Mouse (Mus musculus) thymus, postnatal 36 days (tissue): ENCODE results near the gene Tbc1d4.
"Not testable (repeated sequence)": the region's sequence is repeated elsewhere in the genome, so short reads cannot be mapped to it uniquely, and the experiment has no call there.

Experiments used
- DNase-seq, 2 experiments: peaks; one replicate each; pipeline ENCODE4 v3.0.0; 2022; ENCODE audit warnings: mixed read lengths in 2 of 2

The Tbc1d4 gene

DNA sequence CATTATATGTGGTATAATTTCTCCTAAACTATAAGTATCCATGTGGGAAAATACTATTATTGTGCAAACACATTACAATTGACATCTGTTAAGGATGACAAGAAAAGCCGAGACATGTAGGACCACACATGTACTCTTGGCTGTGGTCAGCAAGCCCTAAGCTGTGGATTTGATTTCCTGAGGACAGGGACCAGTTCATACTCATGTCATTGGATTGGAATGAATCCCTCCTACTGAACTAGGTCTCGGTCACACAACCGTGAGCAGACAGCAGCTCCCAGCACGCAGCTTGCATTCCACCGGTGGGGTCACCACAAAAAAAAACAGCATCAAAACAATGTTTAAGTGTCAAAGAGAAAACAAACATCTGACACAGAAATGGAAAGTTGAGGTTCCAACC lies 15.0 kb downstream of the Tbc1d4 start:
- no peak for DNase-seq

DNA sequence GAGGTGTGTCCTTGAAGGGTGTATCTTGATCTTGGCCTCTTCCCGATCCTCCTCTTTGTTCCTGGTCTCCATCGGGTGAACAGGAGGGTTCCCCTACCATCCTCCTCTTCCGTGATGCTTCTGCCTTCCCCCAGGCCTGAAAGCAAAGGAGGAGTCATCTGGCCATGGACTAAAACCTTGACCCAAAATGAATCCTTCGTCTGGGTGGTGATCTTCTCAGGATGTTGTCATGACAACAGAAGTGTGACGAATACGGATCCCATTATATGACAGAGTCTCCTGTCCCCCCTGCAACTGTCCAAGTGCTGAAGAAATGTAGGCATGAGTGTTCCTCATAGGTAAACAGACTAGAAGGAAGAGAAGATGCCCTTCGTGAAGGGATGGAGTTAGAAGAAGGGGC lies 15.7 kb downstream of the Tbc1d4 start:
- no peak for DNase-seq

DNA sequence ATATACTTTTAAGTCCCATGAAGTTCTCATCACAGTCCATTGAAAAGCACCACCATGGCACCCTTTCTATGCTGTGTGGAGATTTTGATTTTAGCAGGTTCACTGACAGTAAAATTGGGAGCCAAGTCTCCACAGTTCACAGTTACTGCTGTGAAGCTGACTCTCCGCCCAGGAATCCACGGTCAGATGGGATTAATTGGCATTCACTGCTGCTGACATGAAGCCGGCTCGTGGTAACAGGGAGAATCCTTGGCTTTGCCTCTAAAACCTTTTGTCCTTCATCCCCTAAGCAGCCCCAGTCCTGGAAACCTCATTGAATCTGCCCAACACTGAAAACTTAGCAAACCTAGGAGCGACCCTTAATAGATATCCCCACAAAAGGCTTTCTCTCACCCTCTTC lies 17.9 kb downstream of the Tbc1d4 start:
- DNase-seq, result no peak

DNA sequence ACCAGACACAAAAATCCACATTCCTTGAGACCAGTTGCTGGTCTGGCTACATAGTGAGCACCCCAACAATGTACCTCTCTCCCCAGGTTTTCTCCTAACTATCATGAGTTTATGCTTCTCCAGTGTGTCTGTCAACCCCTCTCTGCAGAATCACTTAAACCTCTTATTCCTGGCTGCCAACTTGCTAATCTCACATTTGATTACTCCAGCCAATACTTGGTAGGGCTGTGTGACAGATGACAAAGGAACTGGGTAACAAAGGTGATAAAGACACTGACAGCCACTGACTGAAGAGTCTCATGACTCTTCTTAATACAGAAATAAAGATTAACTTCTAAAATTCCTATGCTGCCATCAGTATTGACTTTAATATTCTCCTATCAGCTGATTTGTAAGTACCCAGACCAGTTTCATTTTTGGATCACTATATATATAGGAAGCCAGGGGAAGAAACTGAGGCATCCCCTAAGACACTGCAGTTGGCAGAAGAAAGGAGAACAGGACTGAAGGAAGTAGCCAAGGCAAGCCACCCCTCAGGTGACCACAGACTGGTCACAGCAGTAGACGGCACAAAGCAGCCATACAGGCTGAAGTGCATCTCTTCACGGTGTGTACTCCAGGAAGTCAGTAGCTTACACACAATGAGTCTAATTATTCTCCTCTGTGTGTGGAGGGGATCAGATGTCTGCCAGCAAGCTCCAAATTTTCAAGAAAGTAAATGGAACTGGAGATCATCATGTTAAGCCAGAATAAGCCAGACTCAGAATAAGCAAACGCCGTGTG lies 20.6 kb downstream of the Tbc1d4 start:
- DNase-seq, result not testable (repeated sequence)

DNA sequence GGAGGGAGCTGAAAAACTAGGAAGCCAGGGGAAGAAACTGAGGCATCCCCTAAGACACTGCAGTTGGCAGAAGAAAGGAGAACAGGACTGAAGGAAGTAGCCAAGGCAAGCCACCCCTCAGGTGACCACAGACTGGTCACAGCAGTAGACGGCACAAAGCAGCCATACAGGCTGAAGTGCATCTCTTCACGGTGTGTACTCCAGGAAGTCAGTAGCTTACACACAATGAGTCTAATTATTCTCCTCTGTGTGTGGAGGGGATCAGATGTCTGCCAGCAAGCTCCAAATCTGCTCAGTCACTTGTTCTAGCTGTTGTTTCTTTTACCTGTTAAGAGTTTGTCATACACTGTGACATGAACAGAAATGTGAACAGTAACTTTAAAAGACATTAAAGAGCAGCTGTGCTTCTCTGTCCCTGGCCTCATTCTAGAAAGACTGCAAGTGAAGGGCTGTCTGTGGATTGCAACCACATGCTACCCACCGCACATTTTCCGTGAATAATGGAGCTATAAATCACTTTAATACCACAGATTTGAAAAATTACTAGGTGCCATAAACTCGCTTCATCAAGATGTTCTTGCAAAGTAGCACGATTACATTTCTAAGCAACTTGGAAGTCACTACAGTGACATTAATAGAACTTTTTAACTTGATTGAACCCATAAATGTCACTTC lies 21.5 kb downstream of the Tbc1d4 start:
- DNase-seq, result not testable (repeated sequence)

DNA sequence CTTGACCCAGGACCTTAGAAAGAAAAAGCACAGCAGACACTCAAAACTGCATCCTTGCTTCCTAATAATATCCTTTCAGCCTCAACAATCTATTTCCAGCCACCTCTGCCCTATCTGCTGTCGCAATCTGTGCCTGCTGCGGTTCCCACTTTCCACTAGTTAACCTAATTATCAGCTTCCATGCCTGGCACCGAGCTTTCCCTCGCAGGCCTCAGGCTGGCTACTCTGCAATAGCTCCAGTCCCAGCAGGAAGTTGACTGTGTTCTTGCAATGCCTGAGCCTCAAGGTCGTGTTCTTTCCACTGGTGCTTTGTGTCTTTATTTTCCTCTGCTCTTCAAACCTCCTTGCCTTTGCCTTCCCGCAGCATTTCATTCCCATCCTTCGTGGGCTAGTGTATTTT lies 22.9 kb downstream of the Tbc1d4 start:
- DNase-seq, result no peak

DNA sequence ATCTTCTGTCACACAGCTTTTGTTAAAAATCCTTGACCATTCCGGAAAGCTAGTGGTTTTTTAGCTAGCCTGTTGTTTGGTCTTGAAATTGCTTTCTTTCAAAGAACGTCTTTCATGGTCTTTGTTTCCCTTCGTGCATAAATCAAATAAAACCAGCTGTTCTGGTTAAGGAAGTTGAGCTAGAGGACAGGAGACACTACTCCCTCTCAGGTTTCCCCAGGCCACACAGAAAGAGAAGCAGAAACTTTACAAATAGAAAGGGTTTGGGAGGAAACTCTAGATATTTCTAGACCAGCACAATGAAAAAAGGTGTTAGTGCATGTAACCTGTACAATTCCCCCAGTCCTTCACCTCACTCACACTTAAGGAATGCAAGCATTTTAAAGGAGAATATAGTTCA lies 33.3 kb downstream of the Tbc1d4 start:
- no peak for DNase-seq

DNA sequence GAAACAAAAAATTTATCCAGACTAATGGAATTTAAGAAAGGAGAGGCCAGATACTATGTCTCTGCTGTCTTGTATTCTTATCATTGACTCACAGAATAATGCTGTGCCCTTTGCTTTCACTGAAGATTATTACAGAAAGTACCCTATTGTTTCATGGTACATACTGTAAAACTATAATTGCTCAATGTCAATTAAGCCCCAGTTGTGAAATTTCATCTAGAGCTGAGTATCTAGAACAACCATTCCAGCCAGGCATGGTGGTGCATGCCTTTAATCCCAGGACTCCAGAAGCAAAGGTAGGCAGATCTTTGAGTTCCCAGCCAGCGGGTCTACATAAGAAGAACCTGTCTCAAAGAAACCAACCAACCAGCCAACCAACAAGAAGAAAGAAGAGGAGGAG lies 34.5 kb downstream of the Tbc1d4 start:
- no peak for DNase-seq

DNA sequence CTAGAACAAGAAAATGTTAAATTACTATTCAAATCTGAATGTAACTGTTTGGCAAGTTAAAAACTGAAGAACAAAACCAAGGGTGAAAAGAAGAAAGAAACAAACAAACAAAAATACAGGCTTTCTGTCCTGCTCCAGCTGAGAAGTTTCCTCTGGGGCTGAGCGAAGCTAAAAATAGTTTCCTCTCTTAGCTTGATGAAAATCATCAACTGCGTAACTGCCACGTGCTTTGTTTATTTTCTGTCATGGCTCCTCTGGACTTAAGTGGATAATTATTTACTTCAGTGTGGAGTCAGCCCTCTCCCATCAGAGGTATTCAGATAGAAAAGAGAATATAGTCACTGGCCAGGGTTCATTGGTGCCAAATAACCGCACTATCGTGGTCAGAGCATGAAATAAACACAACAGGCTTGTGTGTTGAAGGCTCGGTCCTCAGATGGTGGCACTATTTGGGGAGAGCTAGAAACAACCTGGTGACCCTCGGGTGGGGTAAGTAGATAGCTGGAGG lies 35.8 kb downstream of the Tbc1d4 start:
- DNase-seq, result no peak

DNA sequence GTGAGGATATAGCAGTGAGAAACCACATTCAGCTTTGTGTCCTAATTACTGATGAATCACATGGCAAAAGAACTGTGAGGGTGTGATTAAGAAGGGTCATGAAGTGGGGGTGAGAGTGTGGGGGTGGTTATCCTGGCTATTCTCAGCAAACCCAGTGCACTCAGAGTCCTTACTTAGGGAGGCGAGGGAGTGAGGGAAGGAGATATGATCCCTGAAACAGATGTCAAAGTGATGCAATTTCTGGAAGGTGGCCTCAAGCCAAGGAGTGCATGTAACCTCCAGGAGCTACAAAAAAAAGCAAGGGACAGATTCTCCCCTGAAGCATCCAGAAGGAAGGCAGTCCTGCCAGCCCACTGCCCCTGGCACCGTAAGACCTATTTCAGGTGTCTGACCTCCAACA lies 40.2 kb downstream of the Tbc1d4 start:
- no peak for DNase-seq

DNA sequence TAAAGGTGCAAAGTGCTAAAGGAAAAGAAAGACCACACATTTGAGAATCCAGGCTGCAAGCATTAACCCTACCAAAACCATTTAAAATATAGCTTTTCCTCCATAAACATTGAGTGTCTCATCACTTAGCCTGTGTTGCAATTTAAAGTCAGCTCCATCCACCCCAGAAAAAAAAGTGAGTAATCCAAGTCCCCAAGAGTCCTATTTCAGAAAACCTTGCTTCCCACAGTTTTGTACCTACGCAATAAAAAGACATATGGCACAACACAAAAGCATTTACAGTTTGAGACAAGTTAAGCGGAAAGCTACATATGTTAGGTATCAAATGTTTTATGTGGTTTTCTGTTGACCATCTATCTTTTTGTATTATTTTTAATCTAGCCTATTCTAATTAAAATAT lies 42.3 kb downstream of the Tbc1d4 start:
- no peak for DNase-seq

DNA sequence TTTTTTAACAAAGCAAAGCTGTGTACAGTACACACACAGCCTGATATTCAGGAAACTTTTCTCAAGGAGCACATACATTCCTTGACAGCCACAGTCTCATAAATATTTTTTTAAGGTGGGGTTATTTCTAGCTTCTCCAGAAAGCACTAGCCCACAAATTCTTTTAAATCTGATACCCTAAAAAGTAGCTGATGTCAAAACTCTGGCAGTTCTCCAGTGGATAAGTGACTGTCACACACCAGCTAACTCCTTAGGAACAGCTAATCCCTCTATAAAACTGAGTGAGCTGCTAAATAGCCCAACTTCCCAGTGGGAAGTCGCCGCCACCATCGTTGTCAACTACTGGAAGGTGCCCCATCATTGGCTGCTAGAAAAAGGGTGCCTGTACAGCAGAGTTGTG lies 43.3 kb downstream of the Tbc1d4 start:
- DNase-seq, result no peak

DNA sequence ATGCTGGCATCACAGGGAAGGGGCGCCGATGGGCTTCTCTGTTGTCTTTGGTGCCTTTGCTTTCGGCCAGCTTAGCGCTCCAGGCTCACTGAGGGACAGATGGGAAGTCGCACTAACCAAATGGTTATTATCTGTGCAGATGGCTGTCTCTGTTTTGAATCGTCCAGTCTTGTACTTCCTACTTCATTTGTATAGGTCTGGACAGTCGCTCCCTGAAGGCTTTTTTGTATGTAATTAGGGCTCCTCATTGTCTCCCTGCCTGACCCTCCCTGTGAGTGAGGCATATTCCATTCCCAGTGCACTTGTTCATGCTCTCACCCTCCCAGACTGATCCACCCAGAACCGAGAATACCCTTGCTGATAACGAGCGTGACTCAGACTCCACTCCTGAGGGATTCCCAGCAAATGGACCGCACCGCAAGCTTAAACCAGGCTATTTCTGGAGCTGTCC lies 47.7 kb downstream of the Tbc1d4 start:
- DNase-seq, result no peak

DNA sequence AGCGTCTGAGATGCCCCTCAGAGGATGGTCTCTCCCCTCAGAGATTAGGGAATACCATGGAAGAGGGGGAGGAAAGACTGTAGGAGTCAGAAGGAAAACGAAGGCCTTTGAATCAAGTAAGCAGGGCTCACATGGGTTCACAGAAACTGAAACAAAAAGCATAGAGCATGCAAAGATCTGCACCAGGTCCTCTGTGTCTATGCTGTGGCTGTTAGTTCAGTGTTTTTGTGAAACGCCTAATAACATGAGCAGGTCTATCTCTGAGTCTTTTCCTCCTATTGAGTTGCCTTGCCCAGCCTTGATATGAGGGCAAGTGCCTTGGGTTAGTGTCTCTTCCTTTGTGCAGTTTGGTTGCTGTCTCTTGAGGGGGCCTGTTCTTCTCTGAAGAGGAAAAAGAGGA lies 49.5 kb downstream of the Tbc1d4 start:
- DNase-seq, result no peak

DNA sequence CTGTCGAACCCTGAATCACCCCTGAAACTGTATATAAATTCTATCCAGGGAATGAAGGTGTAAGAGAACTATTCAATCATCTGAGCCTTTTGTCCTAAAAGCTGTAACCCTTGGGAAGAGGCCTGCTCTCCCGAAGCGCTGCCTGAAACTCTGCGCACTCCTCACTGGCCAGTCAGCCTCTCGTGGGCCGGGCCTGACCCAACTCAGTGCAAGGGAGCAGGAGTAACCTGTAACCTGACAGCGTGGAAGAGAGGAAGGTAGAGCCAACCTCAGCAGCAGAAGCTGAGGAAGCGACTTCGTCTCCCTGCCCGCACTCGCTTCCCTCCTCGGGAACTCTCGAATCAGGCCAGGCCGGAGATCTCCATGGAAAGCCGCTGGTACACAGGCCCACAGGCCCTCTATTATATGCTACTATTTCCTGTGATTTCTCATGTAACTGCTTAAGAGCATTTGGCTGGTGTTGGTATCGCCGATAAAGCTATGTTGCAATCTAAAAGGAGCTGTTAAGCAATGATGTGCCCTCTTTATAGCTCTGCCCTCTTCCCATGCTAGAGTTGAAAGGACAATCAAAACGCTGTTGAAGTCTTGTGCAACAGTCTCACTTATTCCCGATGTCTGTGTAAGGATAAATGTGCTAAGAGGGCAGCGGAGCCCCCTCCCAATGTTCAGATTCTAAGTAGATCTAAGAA lies 60.0 kb downstream of the Tbc1d4 start:
- DNase-seq, result no peak

DNA sequence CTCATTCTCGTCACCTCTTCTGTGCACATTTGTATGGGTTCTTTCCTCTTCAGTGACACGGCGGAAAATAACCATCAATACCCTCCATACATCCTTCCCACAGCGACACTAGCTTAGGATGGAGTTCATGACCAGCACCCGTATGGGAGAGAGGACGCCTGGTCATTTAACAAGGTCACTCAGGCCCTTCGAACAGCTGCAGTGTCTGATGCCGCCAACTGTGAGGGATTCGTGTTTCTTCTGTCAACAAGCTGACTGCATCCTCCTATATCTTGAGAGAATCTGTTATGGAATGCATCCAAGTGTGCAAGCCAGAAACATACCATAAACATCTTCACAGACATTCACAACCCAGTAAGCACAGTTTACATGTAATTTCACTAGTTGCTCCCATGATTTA lies 67.1 kb downstream of the Tbc1d4 start:
- DNase-seq, result no peak

DNA sequence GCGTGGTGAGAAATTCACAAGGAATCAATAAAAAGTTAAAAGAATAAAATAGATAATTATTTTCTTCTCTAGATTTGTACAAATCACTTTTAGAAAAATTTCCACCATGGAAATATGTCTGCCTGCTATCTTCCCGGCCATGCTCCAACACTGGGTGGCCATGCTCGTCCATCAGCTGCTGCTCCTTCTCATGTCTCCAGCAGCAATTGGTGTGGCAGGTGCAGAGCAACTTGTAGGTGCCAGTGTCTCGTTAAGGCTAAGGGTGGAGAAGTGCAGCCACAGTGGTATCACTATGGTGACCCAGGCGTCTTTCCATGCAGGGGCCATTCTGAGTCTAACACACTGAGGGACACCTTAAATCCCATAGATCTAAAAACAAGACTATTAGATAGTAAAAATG lies 67.8 kb downstream of the Tbc1d4 start:
- DNase-seq, result no peak

DNA sequence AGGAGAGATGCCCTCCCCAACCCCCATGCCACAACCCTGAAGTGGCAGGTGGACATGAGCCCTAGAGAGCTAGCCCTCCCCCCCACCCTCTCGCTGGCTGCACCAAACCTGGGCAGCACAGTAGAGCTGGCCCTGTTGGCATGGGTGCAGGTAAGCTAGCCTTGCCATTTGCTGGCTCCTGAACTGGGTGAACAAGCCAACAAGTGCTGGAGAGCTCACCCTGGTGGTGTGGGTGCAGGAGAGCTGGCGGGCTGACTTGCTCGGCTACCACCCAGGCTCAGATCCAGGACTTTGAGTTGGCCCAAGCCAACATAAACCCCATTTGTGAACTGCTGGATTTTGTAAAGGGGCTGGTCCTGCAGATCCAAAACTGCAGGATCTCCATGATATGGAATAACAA lies 68.5 kb downstream of the Tbc1d4 start:
- DNase-seq, result no peak

DNA sequence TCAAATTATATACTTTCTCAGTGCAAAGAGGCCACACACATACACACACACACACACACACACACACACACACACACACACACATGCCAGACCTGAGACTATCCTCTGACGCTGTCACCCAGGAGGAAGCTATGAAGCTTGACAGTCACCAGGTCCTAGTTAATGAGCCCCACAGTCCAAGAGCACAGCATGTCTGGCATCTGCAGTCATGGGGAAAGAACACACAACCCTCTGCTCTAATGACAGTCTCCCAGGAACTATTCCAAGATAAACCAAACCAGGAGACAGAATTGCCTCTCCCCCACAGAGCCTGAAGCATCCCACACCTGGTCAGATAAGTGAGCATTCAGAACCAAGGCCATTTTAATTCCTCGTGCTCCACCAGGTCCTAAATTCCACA lies 71.1 kb downstream of the Tbc1d4 start:
- DNase-seq, result no peak

DNA sequence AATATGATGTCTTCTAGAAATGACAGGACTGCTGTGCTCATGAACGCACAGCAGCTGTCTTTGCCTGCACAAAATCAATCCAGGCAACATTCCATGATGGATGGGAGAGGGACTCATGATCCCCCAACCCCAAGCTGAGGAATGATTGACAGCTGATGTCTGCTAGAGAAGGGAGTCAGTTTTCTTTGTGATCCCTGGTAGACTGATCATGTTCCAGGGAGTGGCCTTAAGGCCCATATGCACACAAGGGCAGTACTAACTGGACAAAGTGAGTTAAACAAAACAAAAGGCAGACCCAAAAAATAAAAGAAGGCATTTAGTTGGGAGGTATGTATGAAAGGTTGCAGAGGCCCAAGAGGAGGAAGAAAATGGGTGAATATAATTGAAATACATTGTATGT lies 71.6 kb downstream of the Tbc1d4 start:
- no peak for DNase-seq

DNA sequence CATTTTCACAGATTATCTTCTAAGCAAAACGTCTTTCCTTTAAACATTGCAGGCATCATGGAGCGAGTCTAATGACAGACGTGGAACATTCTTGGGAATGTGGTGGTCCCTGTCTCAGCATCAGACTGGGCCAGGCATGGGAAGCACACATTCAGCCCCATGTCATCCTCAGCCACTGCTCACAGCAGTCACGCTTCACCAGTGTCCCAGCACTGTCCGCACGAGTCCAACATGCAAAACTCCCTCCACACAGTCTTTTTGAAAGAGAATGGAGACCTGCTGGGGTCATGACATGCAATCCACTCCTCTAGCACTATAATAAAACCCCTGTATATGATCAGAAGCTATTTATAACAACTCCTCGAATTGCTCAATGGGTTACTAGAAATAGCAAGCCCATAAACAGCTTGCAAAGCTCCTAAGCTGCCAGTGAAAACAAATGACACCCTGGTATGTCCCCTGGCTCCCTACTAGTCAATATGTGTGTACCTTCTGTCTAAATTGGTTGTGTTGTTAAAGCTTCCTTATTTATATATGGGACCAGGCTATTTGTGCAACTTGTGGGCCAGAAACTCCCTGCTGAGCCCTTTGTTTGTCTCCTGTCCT lies 76.8 kb downstream of the Tbc1d4 start:
- no peak for DNase-seq

DNA sequence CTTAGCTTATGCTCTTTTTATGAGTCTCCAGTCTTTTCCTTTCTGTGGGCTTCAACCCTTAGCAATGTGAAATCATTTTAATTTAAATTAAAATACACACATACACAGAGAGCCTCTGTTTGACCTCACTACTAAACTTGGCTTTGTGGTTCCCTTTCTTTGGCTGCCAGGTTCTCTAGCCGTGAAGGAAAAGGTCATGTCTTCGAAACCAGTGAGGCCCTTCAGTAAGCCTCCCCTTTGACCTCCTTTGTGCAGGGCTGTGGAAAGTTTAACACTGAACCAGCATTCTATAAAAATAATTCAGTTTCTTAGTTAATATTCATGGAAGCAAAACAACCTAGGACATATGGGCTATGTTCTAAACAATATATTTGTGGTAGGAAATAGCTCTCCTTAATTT lies 78.5 kb downstream of the Tbc1d4 start:
- no peak for DNase-seq

DNA sequence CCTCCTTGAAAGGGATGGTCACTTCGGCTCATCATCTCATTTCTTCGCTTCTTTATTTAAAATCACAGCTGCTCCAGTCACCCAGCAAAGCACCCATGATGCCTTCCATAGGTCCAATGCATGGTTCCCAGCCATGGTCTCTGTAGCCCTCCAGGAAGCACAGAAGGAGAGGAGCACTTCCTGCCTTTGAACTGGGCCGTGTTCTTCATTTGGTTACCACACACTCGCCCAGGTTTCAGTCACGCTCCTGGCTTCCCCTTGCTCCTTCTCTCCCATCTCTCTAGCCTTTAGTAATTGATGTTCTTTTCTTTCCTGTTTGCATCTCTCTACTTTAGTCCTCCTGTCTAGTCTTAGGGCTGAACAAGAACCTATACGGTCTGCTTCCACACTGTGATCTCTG lies 79.8 kb downstream of the Tbc1d4 start:
- DNase-seq, result no peak
